Mouse (Mus musculus) small intestine, adult 2 months (tissue): ENCODE measurements around the gene Bcan.

Source experiments
- CTCF ChIP-seq: fragments of 200-500 bp; IDR thresholded peaks from 2 replicates; pipeline ENCODE4 v1.5.1; 2012; ENCODE audit warnings: low read depth, mild to moderate bottlenecking, control low read depth, inconsistent platforms, low read length, moderate library complexity, mixed read lengths; ENCODE audit not compliant: insufficient replicate concordance, insufficient read length; ENCODE audit errors: extremely low read depth
- POLR2A ChIP-seq: fragments of 200-500 bp; IDR thresholded peaks from 2 replicates; pipeline ENCODE4 v1.6.1; 2012; ENCODE audit warnings: low read depth, mild to moderate bottlenecking, control low read depth, inconsistent platforms, low read length, moderate library complexity

DNA sequence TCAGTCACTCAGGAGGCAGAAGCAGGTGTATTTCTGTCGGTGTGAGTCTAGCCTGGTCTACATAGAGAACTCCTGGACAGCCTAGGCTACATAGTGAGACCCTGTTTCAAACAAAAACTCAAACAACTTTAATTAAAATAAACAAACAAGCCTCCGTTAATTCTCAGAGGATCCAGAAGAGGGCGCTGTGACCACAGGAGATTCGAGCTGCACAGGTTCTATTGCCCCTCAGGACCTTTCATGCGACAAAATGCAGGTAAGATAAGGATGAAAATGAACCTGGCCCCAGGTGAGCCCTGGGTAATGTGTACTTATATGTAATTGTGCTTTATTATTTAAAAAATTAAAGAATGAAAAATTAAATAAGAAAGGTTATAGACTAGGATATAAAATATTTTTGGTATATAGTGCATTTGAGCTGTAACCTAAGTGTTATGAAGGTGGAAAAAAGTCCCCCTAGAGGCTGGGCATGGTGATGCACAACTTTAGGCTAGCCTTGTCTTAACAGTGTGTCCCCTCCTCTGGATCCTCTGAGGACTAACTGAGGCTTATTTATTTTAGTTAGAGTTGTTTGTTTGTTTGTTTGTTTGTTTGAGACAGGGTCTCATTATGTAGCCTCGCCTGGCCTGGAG lies 10.7 kb upstream of the Bcan start:
- no peak for TF ChIP-seq POLR2A
- peak; percentile 74; the same call in 1 of the 2 replicates for TF ChIP-seq CTCF
